In the genomic region with DNA sequence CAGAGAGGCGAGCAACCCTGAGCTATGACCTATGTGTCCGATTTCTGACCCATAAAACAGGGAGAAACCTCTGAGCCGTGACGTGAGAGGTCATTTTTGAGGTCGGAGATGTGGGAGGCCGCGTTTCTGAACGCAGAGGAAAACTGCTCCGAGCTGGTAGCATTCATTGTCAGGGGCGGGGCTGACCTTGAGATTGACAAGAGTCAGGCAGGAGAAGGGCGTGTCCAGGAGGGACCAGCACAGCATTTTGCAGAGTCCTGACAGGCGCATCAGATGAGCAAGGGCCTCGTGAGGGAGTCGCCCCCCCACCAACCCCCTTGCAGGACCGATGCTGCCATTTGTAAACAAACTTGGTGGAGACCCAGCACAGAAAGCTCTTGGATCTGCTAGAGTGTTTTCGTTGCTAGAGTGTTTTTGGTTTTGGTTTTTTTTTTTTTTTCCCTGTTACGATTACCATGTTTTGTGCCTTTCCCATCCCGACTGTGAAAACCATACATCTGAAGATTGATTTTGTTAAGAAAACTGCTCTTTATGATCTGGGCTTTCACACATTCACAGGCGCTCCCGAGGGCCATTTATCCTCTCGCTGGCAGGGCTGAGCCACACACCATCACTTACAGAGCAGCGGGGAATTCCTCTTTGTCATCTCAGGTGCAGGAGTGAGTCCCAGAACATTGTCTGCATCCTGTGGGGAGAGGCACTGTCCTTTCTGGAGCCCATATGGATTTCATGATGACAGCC, we compare ENCODE assay signal across 9 mouse cellular contexts.
DNase-seq lines count a peak whose midpoint lies in the region; ATAC-seq lines count a peak whose summit lies in the region.
"Had no signal": no experiment of that assay in that cellular context is flagged by ENCODE, and none has a peak within 500 bp of the region (broad histone marks: within the 10 kb centered on the region; RNA-seq: fewer than 3 reads in every experiment).

No protein-coding gene starts in this region.

- no peaks in the 10 kb centered on the region for H3K9me3 ChIP-seq in lung, embryonic 16.5 days (ENCODE audit: control insufficient read depth, low read length)
- no peaks in the 10 kb centered on the region for H3K9me3 ChIP-seq in hindbrain, embryonic 15.5 days
- no peaks in the 10 kb centered on the region for H3K9me3 ChIP-seq in midbrain, embryonic 14.5 days (ENCODE audit: control insufficient read depth, low read length)
- H3K9me3 ChIP-seq: liver, embryonic 15.5 days had no signal

- no peaks in the 10 kb centered on the region; the same call in 1 of the 2 replicates for H3K4me1 ChIP-seq in lung, embryonic 16.5 days (replicated peaks; ENCODE audit: control insufficient read depth, insufficient read depth, low read length)
- peaks cover 28% of the 10 kb centered on the region for H3K4me1 ChIP-seq in hindbrain, embryonic 15.5 days (replicated peaks)
- peaks cover 30% of the 10 kb centered on the region for H3K4me1 ChIP-seq in midbrain, embryonic 14.5 days (ENCODE audit: control insufficient read depth, insufficient read depth, low read length)

- H3K27ac ChIP-seq in lung, embryonic 16.5 days (ENCODE audit: low read length): no peak overlapping the region
- H3K27ac ChIP-seq in hindbrain, embryonic 15.5 days (replicated peaks): no peak overlapping the region
- H3K27ac ChIP-seq in midbrain, embryonic 14.5 days (replicated peaks; ENCODE audit: low read depth, low read length): peak overlapping the region; percentile 43; the same call in 1 of the 2 replicates
- H3K27ac ChIP-seq: liver, embryonic 15.5 days had no signal

- no peaks in the 10 kb centered on the region for H3K27me3 ChIP-seq in lung, embryonic 16.5 days (ENCODE audit: control insufficient read depth, insufficient read depth, low read depth, low read length)
- no peaks in the 10 kb centered on the region for H3K27me3 ChIP-seq in hindbrain, embryonic 15.5 days
- no peaks in the 10 kb centered on the region for H3K27me3 ChIP-seq in midbrain, embryonic 14.5 days (ENCODE audit: control insufficient read depth, insufficient read depth, low read length)

- 12% methylated on average over 22 of the region's 22 CpGs for WGBS in lung, embryonic 16.5 days
- WGBS in hindbrain, embryonic 15.5 days: 10% methylated on average over 22 of the region's 22 CpGs
- WGBS in midbrain, embryonic 14.5 days: 13% methylated on average over 22 of the region's 22 CpGs

- H3K4me3 ChIP-seq in lung, embryonic 16.5 days (ENCODE audit: low read length): no peak overlapping the region
- H3K4me3 ChIP-seq in hindbrain, embryonic 15.5 days: no peak overlapping the region
- H3K4me3 ChIP-seq in midbrain, embryonic 14.5 days (replicated peaks; ENCODE audit: low read depth, low read length): no peak overlapping the region
- H3K4me3 ChIP-seq: liver, embryonic 15.5 days had no signal

- H3K36me3 ChIP-seq in lung, embryonic 16.5 days (ENCODE audit: control insufficient read depth, insufficient read depth, low read length): no peaks in the 10 kb centered on the region
- no peaks in the 10 kb centered on the region for H3K36me3 ChIP-seq in hindbrain, embryonic 15.5 days
- H3K36me3 ChIP-seq in midbrain, embryonic 14.5 days (ENCODE audit: control insufficient read depth, insufficient read depth, low read length): no peaks in the 10 kb centered on the region
- H3K36me3 ChIP-seq: liver, embryonic 15.5 days had no signal

- peak overlapping the region; percentile 13 for H3K4me2 ChIP-seq in lung, embryonic 16.5 days (ENCODE audit: low read depth, low read length)
- H3K4me2 ChIP-seq in hindbrain, embryonic 15.5 days: peak overlapping the region; percentile 24; the same call in 1 of the 2 replicates
- peak overlapping the region; percentile 25 for H3K4me2 ChIP-seq in midbrain, embryonic 14.5 days (ENCODE audit: low read length)
- H3K4me2 ChIP-seq: liver, embryonic 15.5 days had no signal

- H3K9ac ChIP-seq in lung, embryonic 16.5 days (ENCODE audit: low read length): no peak overlapping the region
- no peak overlapping the region for H3K9ac ChIP-seq in hindbrain, embryonic 15.5 days
- no peak overlapping the region for H3K9ac ChIP-seq in midbrain, embryonic 14.5 days (replicated peaks; ENCODE audit: low read length)
- H3K9ac ChIP-seq: liver, embryonic 15.5 days had no signal

- no peak for DNase-seq in lung, postnatal 4 days
- DNase-seq in embryo, embryonic 10 days (ENCODE audit: low spot score): peak; percentile 76
- peak; percentile 39 for DNase-seq in midbrain, embryonic 14.5 days
- no peak for DNase-seq in cerebellum, adult 11 months
- DNase-seq in left cerebral cortex, adult 18-20 months (ENCODE audit: low spot score in 2 of 2): no peak
- DNase-seq in layer of hippocampus, adult 9-10 months (ENCODE audit: low spot score): no peak

- ATAC-seq in lung, embryonic 16.5 days (ENCODE audit: low read depth): no peak
- no peak for ATAC-seq in hindbrain, embryonic 15.5 days (ENCODE audit: low FRiP score, low read depth)
- no peak for ATAC-seq in midbrain, embryonic 14.5 days (ENCODE audit: low FRiP score, low TSS enrichment)

Comparison
In these comparisons a context has a peak if more than half of its experiments do, and no peak if none do; other contexts are left out.
1. DNase-seq: peak in embryo, embryonic 10 days (single experiment) and midbrain, embryonic 14.5 days (single experiment); none in lung, postnatal 4 days (0 of 2), cerebellum, adult 11 months (single experiment), left cerebral cortex, adult 18-20 months (0 of 2) and layer of hippocampus, adult 9-10 months (single experiment).
2. Peak in every context shown above with its lines, with median percentiles within 50 percentile points of each other: H3K4me2 ChIP-seq.